Mouse (Mus musculus): ENCODE data around the gene Aak1. TPM values are rescaled to one million over a fixed set of nuclear protein-coding genes. Genes with fewer than 3 reads are reported as not detected.

Gene Aak1
- total RNA-seq, 2 experiments from 2014 or later = 75.4 to 89.1 TPM

- intact Hi-C loops (cut with DNase I) = loop anchor here (5.0 kb wide), 1 partner anchor 41 kb away; no protein-coding TSS in a partner anchor
Observed at GRCm38 (mm10) chr6:86830738-86831500, 18.4 kb upstream of the Aak1 start.

GRCm38 (mm10) chr6:86832802-86833502 lies 16.4 kb upstream of the Aak1 start:
- DNase-seq (ENCODE audit: low spot score) = peak; percentile 68
- intact Hi-C loops (cut with DNase I) = loop anchor here (5.0 kb wide), 1 partner anchor 39 kb away; no protein-coding TSS in a partner anchor

More at GRCm38 (mm10) chr6:86830738-86831500, 18.4 kb upstream of the Aak1 start:
- peak; percentile 67 for DNase-seq (ENCODE audit: low spot score)

DNA sequence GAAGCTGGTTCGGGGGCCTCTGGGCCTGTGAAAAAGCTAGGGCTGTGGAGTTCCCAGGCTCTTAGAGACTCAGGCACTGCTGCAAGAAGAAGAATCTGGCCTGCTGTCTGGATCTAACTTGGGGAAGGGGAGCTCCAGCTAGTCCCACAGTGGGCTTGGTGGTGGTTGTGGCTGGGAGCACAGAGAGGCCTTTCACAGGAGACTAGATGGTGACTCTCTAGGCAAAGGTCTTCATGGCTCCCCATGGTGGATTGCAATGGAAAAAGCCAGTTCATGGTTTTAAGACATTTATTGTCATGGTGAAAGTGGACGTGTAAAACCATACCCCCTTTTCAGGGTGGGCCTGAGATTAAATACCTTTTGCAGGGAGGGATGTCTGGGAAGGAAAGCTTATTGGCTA lies 10.2 kb upstream of the Aak1 start:
- intact Hi-C loops (cut with DNase I) = no loop called here
- no peak for DNase-seq (ENCODE audit: low spot score)

DNA sequence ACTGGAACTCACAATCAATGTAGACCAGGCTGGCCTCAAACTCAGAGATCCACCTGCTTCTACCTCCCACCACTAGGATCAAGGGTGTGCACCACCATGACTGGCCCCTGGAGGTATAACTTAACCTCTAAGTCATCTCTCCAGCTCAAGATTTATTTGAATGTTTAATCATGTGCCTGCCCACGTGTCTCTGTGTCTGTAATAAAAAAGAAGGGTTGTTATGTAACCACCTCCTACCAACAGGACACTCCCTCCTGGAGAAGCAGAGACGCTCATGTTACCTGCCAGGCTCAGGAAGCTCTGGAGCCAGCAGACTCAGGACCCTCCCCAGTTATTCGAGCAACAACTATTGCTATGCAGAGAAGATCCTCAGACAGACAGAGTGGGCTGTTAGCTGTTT lies 7.4 kb upstream of the Aak1 start:
- no peak for DNase-seq (ENCODE audit: low spot score)
- intact Hi-C loops (cut with DNase I) = no loop called here

- intact Hi-C loops (cut with DNase I) = no loop called here
- DNase-seq (ENCODE audit: low spot score) = no peak
Observed at GRCm38 (mm10) chr6:86843636-86844035, 5.7 kb upstream of the Aak1 start.

GRCm38 (mm10) chr6:86846467-86846866 lies 2.9 kb upstream of the Aak1 start:
- no peak for DNase-seq (ENCODE audit: low spot score)
- intact Hi-C loops (cut with DNase I) = no loop called here

DNA sequence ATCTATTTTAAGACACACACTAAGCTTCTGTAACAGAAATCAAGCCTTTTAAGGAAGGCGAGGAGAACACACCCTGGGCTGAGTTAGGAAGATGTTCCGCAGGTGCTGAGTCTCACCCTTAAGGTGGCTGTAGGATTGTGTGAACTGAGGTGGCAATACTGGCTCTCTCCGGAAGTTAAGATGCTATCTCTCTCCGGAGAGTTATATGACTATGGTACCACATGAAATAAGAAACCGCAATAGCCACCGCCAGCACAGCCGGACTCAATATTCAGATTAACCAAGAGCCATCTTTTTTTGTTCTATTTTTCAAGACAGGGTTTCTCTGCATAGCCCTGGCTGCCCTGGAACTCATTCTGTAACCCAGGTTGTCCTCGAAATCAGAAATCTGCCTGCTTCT lies 1.5 kb upstream of the Aak1 start:
- no peak for DNase-seq (ENCODE audit: low spot score)
- intact Hi-C loops (cut with DNase I) = loop anchor here (2.0 kb wide), 1 partner anchor 13 kb away; no protein-coding TSS in a partner anchor

GRCm38 (mm10) chr6:86848580-86848914 lies 770 bp upstream of the Aak1 start:
- intact Hi-C loops (cut with DNase I) = loop anchor here (2.0 kb wide), 1 partner anchor 14 kb away; no protein-coding TSS in a partner anchor
- DNase-seq (ENCODE audit: low spot score) = no peak

DNA sequence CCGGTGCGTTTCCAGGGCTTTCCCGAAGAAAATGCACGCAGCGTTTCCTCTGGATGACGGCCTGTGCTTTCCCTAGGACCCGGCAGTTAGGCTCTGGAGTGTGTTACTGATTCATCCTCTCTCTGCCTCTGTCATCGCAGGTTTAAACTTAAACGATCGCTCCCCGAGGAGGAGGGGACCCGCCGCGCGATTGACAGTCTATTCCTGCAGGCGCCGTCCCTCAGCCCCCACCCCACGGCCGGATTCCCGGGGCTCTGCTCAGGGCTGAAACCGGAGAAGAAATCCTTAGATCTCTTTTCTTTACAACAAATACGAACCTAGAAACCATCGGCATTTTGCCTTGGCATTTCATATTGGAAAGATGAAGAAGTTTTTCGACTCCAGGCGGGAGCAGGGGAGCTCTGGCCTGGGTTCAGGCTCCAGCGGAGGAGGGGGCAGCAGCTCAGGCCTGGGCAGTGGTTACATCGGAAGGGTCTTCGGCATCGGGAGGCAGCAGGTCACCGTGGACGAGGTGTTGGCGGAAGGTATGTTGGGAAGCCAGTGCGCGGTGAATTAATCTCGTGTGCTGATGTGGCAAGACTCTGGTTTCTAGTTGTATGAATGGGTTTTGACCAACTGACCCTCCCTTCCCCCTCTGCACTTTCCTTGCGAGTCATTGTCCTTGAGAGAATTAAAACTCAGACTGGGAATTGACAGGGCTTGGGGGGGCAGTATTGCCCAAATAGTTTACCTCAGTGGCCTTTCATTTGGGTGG lies 552 bp downstream of the Aak1 start:
- intact Hi-C loops (cut with DNase I) = loop anchor here (2.0 to 5.0 kb wide), 3 partner anchors 15 to 69 kb away; no protein-coding TSS in a partner anchor
- DNase-seq (ENCODE audit: low spot score) = no peak

GRCm38 (mm10) chr6:86850588-86850987 lies 1.3 kb downstream of the Aak1 start:
- no peak for DNase-seq (ENCODE audit: low spot score)
- intact Hi-C loops (cut with DNase I) = loop anchor here (2.0 to 5.0 kb wide), 2 partner anchors 33 to 68 kb away; no protein-coding TSS in a partner anchor

- intact Hi-C loops (cut with DNase I) = loop anchor here (2.0 to 5.0 kb wide), 2 partner anchors 34 to 67 kb away; no protein-coding TSS in a partner anchor
- no peak for DNase-seq (ENCODE audit: low spot score)
Observed at GRCm38 (mm10) chr6:86851561-86851960, 2.2 kb downstream of the Aak1 start.

- intact Hi-C loops (cut with DNase I) = loop anchor here (2.0 to 5.0 kb wide), 2 partner anchors 19 to 37 kb away; no protein-coding TSS in a partner anchor
- no peak for DNase-seq (ENCODE audit: low spot score)
Observed at GRCm38 (mm10) chr6:86853928-86854327, 4.6 kb downstream of the Aak1 start.

DNA sequence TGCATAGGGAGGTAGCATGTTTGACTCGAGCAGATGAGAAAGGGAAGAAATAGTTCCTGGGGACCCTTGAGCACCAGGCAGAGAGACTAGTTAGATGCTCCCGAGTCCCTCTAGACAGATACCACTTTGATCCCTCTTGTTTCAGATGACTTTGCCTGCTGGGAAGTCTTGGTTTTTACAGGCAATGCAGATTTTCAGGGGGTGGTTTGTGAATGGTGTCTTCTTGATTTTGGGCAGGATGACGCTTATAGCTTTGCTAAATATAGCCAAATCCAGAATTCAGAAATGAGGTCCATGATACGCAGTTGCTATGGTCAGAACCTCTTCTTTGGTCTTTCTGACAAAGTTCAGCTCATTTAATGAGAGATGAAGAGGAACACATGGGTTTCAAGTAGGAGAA lies 5.6 kb downstream of the Aak1 start:
- intact Hi-C loops (cut with DNase I) = loop anchor here (2.0 to 5.0 kb wide), 2 partner anchors 18 to 38 kb away; no protein-coding TSS in a partner anchor

GRCm38 (mm10) chr6:86858606-86859005 lies 9.3 kb downstream of the Aak1 start:
- no peak for DNase-seq (ENCODE audit: low spot score)
- intact Hi-C loops (cut with DNase I) = no loop called here

More for the DNA sequence above, 5.6 kb downstream of the Aak1 start:
- no peak for DNase-seq (ENCODE audit: low spot score)

GRCm38 (mm10) chr6:86860732-86861463 lies 11.6 kb downstream of the Aak1 start:
- intact Hi-C loops (cut with DNase I) = no loop called here
- DNase-seq (ENCODE audit: low spot score) = no peak

- intact Hi-C loops (cut with DNase I) = no loop called here
- no peak for DNase-seq (ENCODE audit: low spot score)
Observed at GRCm38 (mm10) chr6:86864358-86864757, 15.0 kb downstream of the Aak1 start.

- intact Hi-C loops (cut with DNase I) = loop anchor here (5.0 kb wide), 1 partner anchor 38 kb away; no protein-coding TSS in a partner anchor
- DNase-seq (ENCODE audit: low spot score) = no peak
Observed at GRCm38 (mm10) chr6:86870335-86870734, 21.0 kb downstream of the Aak1 start.

DNA sequence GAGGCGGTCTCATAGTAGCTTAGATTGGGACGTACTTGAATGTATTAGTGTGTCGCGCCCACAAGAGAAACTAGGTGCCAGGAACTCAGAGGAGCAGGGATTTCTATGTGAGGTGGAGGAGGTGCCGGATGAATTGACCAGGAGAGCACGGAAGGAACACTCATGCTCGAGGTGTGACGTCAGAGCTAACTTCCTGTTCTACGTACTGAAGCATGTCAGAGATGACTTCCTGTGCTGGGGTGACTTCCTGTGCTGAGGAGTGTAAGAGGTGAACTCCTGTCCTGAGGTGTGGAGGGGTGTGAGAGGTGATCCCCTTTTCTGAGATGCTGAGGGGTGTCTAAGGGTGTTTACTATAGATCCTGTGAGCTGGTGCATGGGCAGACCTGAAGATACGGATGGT lies 22.5 kb downstream of the Aak1 start:
- intact Hi-C loops (cut with DNase I) = loop anchor here (2.0 to 5.0 kb wide), 2 partner anchors 17 to 39 kb away; no protein-coding TSS in a partner anchor
- DNase-seq (ENCODE audit: low spot score) = no peak

- intact Hi-C loops (cut with DNase I) = loop anchor here (5.0 kb wide), 1 partner anchor 43 kb away; no protein-coding TSS in a partner anchor
- no peak for DNase-seq (ENCODE audit: low spot score)
Observed at GRCm38 (mm10) chr6:86874711-86875375, 25.5 kb downstream of the Aak1 start.

Measured in heart, postnatal 25 days (tissue).